In the genomic region with DNA sequence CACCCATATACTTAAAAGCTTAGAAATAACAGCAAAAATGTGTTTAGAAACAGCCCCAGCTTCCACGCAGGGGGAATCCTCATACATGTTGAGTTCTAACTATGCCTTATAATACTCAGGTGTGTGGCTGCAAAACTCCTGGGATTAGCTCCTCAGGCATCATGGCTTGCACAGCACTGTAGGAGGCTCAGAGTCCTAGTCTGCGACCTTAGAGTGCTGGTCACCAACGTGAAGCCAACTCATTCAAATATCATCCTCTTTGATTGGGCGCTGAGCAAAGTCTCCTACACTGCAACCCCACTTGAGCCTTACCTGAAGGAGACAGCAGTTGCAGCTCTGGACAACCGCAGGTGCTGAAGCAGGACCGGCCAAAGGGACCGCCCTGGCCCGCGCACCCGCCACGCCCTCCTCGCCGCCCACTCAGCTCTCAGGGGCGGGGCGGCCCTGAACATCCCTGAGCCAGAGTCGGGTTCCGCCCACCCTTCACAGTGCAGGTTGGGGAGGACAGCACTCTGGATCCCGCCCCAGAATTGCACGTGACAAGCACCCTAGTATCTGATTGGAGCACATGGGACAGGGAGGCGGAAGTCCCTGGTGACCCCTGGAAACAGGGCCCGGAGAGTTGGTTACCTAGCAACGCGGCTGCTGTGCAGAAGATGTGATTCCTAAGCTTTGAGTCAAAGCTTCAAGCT, we compare ENCODE assay signal across 8 mouse cellular contexts.
DNase-seq lines count a peak whose midpoint lies in the region; ATAC-seq lines count a peak whose summit lies in the region.

No protein-coding gene starts in this region.

- peak overlapping the region; percentile 57 for H3K4me2 ChIP-seq in embryonic facial prominence, embryonic 11.5 days (ENCODE audit: low read depth, low read length)
- H3K4me2 ChIP-seq in intestine, embryonic 16.5 days (ENCODE audit: low read depth, low read length): peak overlapping the region; percentile 63

- WGBS in embryonic facial prominence, embryonic 11.5 days: 2% methylated on average over 23 of the region's 23 CpGs
- WGBS in intestine, embryonic 16.5 days: 2% methylated on average over 23 of the region's 23 CpGs

- no peaks in the 10 kb centered on the region for H3K36me3 ChIP-seq in embryonic facial prominence, embryonic 11.5 days (replicated peaks; ENCODE audit: control insufficient read depth, insufficient read depth, low read depth, low read length)
- H3K36me3 ChIP-seq in intestine, embryonic 16.5 days (ENCODE audit: control insufficient read depth, insufficient read depth, low read length): no peaks in the 10 kb centered on the region

- ATAC-seq in embryonic facial prominence, embryonic 11.5 days (replicated peaks; ENCODE audit: insufficient number of reproducible peaks, low FRiP score, low TSS enrichment, low read depth): peak; percentile 100
- ATAC-seq in intestine, embryonic 16.5 days: peak; percentile 100
- ATAC-seq in megakaryocyte progenitor cell, adult 5-6 weeks (replicated peaks; ENCODE audit: poor library complexity): peak; percentile 99

- no peak overlapping the region for H3K27ac ChIP-seq in embryonic facial prominence, embryonic 11.5 days (replicated peaks; ENCODE audit: low read depth, low read length)
- no peak overlapping the region for H3K27ac ChIP-seq in intestine, embryonic 16.5 days (ENCODE audit: low read length)

- H3K27me3 ChIP-seq in embryonic facial prominence, embryonic 11.5 days (ENCODE audit: control insufficient read depth, insufficient read depth, low read length): no peaks in the 10 kb centered on the region
- no peaks in the 10 kb centered on the region for H3K27me3 ChIP-seq in intestine, embryonic 16.5 days (replicated peaks; ENCODE audit: control insufficient read depth, insufficient read depth, low read length)

- peak; percentile 77 for DNase-seq in adrenal gland, postnatal 25 days
- peak; percentile 95 for DNase-seq in embryonic facial prominence, embryonic 11.5 days (ENCODE audit: low spot score)
- peak; percentile 99 for DNase-seq in heart, adult 11 months
- peak; percentile 94 to 97 for DNase-seq in left cerebral cortex, postnatal 14 days (ENCODE audit: low spot score in 2 of 2)
- DNase-seq in right cerebral cortex, postnatal 25 days: peak; percentile 94
- peak; percentile 79 to 83 for DNase-seq in urinary bladder, postnatal 4 days (ENCODE audit: low spot score in 2 of 2)

- no peak overlapping the region for H3K9ac ChIP-seq in embryonic facial prominence, embryonic 11.5 days (replicated peaks; ENCODE audit: low read length)
- H3K9ac ChIP-seq in intestine, embryonic 16.5 days (ENCODE audit: low read depth, low read length): no peak overlapping the region

- no peaks in the 10 kb centered on the region for H3K4me1 ChIP-seq in embryonic facial prominence, embryonic 11.5 days (ENCODE audit: control insufficient read depth, insufficient read depth, low read length)
- H3K4me1 ChIP-seq in intestine, embryonic 16.5 days (ENCODE audit: control insufficient read depth, insufficient read depth, low read length): 0 out of 2 replicates have a peak, but pooled peaks cover 4% of the 10 kb centered on the region

- intact Hi-C loops in left cerebral cortex, postnatal 14 days (cut with DNase I): loop anchor here (10.0 kb wide), 1 partner anchor 199 kb away; a partner anchor contains a TSS

- H3K4me3 ChIP-seq in embryonic facial prominence, embryonic 11.5 days (ENCODE audit: low read depth, low read length): peak overlapping the region; percentile 39
- H3K4me3 ChIP-seq in intestine, embryonic 16.5 days (ENCODE audit: low read length): peak overlapping the region; percentile 45

- no peaks in the 10 kb centered on the region for H3K9me3 ChIP-seq in embryonic facial prominence, embryonic 11.5 days (replicated peaks; ENCODE audit: control insufficient read depth, low read length)
- no peaks in the 10 kb centered on the region for H3K9me3 ChIP-seq in intestine, embryonic 16.5 days (ENCODE audit: control insufficient read depth, low read length)
